9 mouse cellular contexts compared by ENCODE assay signal in genomic region chr13:24318618-24319017, GRCm38 (mm10). TPM values are rescaled to one million over a fixed set of nuclear protein-coding genes. Genes with fewer than 3 reads are reported as not detected.
DNase-seq lines count a peak whose midpoint lies in the region; ATAC-seq and TF ChIP-seq lines count a peak whose summit lies in the region.
"Had no signal": no experiment of that assay in that cellular context is flagged by ENCODE, and none has a peak within 500 bp of the region (broad histone marks: within the 10 kb centered on the region; RNA-seq: fewer than 3 reads in every experiment).

No protein-coding gene starts in this region.

- peak; percentile 34 for DNase-seq in CD4-positive, CD25-positive, alpha-beta regulatory T cell, adult 2 months (ENCODE audit: low read depth, low spot score)
- peak; percentile 51 for DNase-seq in kidney, adult 2 months
- no peak for DNase-seq in kidney, adult 11 months
- peak; percentile 51 for DNase-seq in ZHBTc4 (ENCODE audit: low read depth, low spot score)
- peak; percentile 21 for DNase-seq in induced T-regulatory cell, adult 2 months (ENCODE audit: low read depth)
- DNase-seq in mesoderm, embryonic 11.5 days (ENCODE audit: low read depth, low spot score): peak; percentile 53
- no peak for DNase-seq in urinary bladder, adult 2 months (ENCODE audit: low spot score)

- H3K27me3 ChIP-seq in kidney, adult 2 months (replicated peaks; ENCODE audit: control insufficient read depth, insufficient read depth, low read length): no peaks in the 10 kb centered on the region
- H3K27me3 ChIP-seq: midbrain, embryonic 12.5 days had no signal

- ATAC-seq in CD4-positive, CD25-positive, alpha-beta regulatory T cell, adult 4 months: no peak

- no peak overlapping the region for H3K4me3 ChIP-seq in kidney, adult 2 months (ENCODE audit: insufficient read depth, low read depth, low read length)
- H3K4me3 ChIP-seq: midbrain, embryonic 12.5 days had no signal

- TF ChIP-seq POLR2A in kidney, adult 2 months (IDR thresholded peaks at IDR 0.05; ENCODE audit: low read depth, low read length): no peak

- H3K4me1 ChIP-seq in kidney, adult 2 months (ENCODE audit: control insufficient read depth, insufficient read depth, low read length): peaks cover 4% of the 10 kb centered on the region; the same call in 1 of the 2 replicates

- H3K27ac ChIP-seq in kidney, adult 2 months (ENCODE audit: insufficient read depth, low read depth, low read length): no peak overlapping the region
- H3K27ac ChIP-seq: midbrain, embryonic 12.5 days had no signal

- WGBS in kidney, adult 2 months: 6% methylated on average over 4 of the region's 4 CpGs

- no peaks in the 10 kb centered on the region for H3K36me3 ChIP-seq in kidney, adult 2 months (ENCODE audit: control insufficient read depth, insufficient read depth, low read length)
- H3K36me3 ChIP-seq: midbrain, embryonic 12.5 days had no signal

- peak; percentile 36 for TF ChIP-seq CTCF in kidney, adult 2 months (conservative IDR thresholded peaks at IDR 0.05; ENCODE audit: insufficient read depth, insufficient read length, low read depth, low read length)

RNA-seq across cellular contexts. Expression of gene Cmah, which starts 8.6 kb away (rescaled TPM):
- 10 to 100 TPM; 49.8 to 61.7 TPM for polyA plus RNA-seq in CD4-positive, CD25-positive, alpha-beta regulatory T cell, adult 4 months (2017; shearing (Covaris generic))
- polyA plus RNA-seq in kidney, adult 2 months (2012; rRNA removed): 7.9 and 8.3 TPM in 2 replicates
- polyA plus RNA-seq in urinary bladder, adult 2 months (2012; rRNA removed): 1.5 and 2.0 TPM in 2 replicates

RNA-seq across cellular contexts. Expression of gene Carmil1, which starts 38.0 kb away (rescaled TPM):
- 1 to 10 TPM in 1 of 2 experiments, under 1 TPM in 1; 0.55 to 1.3 TPM for polyA plus RNA-seq in CD4-positive, CD25-positive, alpha-beta regulatory T cell, adult 4 months (2017; shearing (Covaris generic))
- polyA plus RNA-seq in kidney, adult 2 months (2012; rRNA removed): 6.9 and 7.7 TPM in 2 replicates
- 15.1 and 23.3 TPM in 2 replicates for polyA plus RNA-seq in urinary bladder, adult 2 months (2012; rRNA removed)

Comparison
In these comparisons a context has a peak if more than half of its experiments do, and no peak if none do; other contexts are left out.
1. DNase-seq: peak in CD4-positive, CD25-positive, alpha-beta regulatory T cell, adult 2 months (single experiment), kidney, adult 2 months (single experiment), ZHBTc4 (single experiment), induced T-regulatory cell, adult 2 months (single experiment) and mesoderm, embryonic 11.5 days (single experiment); none in kidney, adult 11 months (single experiment) and urinary bladder, adult 2 months (single experiment).